9 mouse cellular contexts compared by ENCODE assay signal in genomic region chr3:38128486-38129166, GRCm38 (mm10).
A peak's percentile ranks its signal among the peaks of the same experiment; 100 is the strongest.
DNase-seq lines count a peak whose midpoint lies in the region; ATAC-seq and TF ChIP-seq lines count a peak whose summit lies in the region.
"Had no signal": no experiment of that assay in that cellular context is flagged by ENCODE, and none has a peak within 500 bp of the region (broad histone marks: within the 10 kb centered on the region; RNA-seq: fewer than 3 reads in every experiment).

No protein-coding gene starts in this region.

- peak overlapping the region; percentile 38; the same call in 1 of the 2 replicates for H3K27ac ChIP-seq in gastrocnemius, adult 2 months
- H3K27ac ChIP-seq in midbrain, embryonic 16.5 days (ENCODE audit: low read length), result no peak overlapping the region
- H3K27ac ChIP-seq in cerebellum, adult 2 months (ENCODE audit: insufficient read depth, low read length), result no peak overlapping the region
- H3K27ac ChIP-seq: macrophage had no signal

- no peaks in the 10 kb centered on the region for H3K36me3 ChIP-seq in midbrain, embryonic 16.5 days (ENCODE audit: control insufficient read depth, insufficient read depth, low read length)

- ATAC-seq in midbrain, embryonic 16.5 days, result no peak

- H3K4me1 ChIP-seq in midbrain, embryonic 16.5 days (ENCODE audit: control insufficient read depth, insufficient read depth, low read length), result no peaks in the 10 kb centered on the region
- no peaks in the 10 kb centered on the region for H3K4me1 ChIP-seq in cerebellum, adult 2 months (ENCODE audit: control insufficient read depth, insufficient read depth, low read length)

- TF ChIP-seq POLR2A in cerebellum, adult 2 months (IDR thresholded peaks at IDR 0.05; ENCODE audit: borderline replicate concordance, insufficient read depth, low read length), result no peak

- no peak overlapping the region for H3K4me3 ChIP-seq in gastrocnemius, adult 2 months
- no peak overlapping the region for H3K4me3 ChIP-seq in midbrain, embryonic 16.5 days (ENCODE audit: low read depth, low read length)
- H3K4me3 ChIP-seq in cerebellum, adult 2 months (replicated peaks; ENCODE audit: insufficient read depth, low read depth, low read length), result no peak overlapping the region

- no peak overlapping the region for H3K9ac ChIP-seq in midbrain, embryonic 16.5 days (ENCODE audit: low read depth, low read length)

- WGBS in midbrain, embryonic 16.5 days, result 86% methylated on average over 5 of the region's 5 CpGs
- WGBS in cerebellum, adult 2 months, result 78% methylated on average over 5 of the region's 5 CpGs

- no peaks in the 10 kb centered on the region for H3K9me3 ChIP-seq in midbrain, embryonic 16.5 days (replicated peaks; ENCODE audit: control insufficient read depth, low read length, poor library complexity, severe bottlenecking)

- intact Hi-C loops in gastrocnemius, adult 2 months (cut with DNase I), result no loop called here

- no peak for TF ChIP-seq CTCF in gastrocnemius, adult 2 months (IDR thresholded peaks at IDR 0.05)
- no peak for TF ChIP-seq CTCF in cerebellum, adult 2 months (IDR thresholded peaks at IDR 0.05; ENCODE audit: borderline replicate concordance, insufficient read depth, low read depth, low read length)

- H3K27me3 ChIP-seq in midbrain, embryonic 16.5 days (ENCODE audit: control insufficient read depth, insufficient read depth, low read depth, low read length), result no peaks in the 10 kb centered on the region
- no peaks in the 10 kb centered on the region for H3K27me3 ChIP-seq in cerebellum, adult 2 months (ENCODE audit: control insufficient read depth, insufficient read depth, low read length)

- peak; percentile 27 for DNase-seq in gastrocnemius, adult 2 months
- DNase-seq in gastrocnemius, postnatal 10 days, result no peak
- DNase-seq in fat pad, adult 2 months (ENCODE audit: extremely low read depth, low read depth, low spot score), result peak; percentile 72
- peak; percentile 62 for DNase-seq in kidney, postnatal 14 days
- DNase-seq in lung, postnatal 4 days, result peak; percentile 68 to 74
- no peak for DNase-seq in cerebellum, adult 2 months
- DNase-seq in left cerebral cortex, adult 9 months (ENCODE audit: low spot score in 2 of 2), result no peak

- no peak overlapping the region for H3K4me2 ChIP-seq in midbrain, embryonic 16.5 days (ENCODE audit: low read length)

Comparison
In these comparisons a context has a peak if more than half of its experiments do, and no peak if none do; other contexts are left out.
1. DNase-seq: peak in gastrocnemius, adult 2 months (single experiment), fat pad, adult 2 months (single experiment), kidney, postnatal 14 days (single experiment) and lung, postnatal 4 days (2 of 2); none in gastrocnemius, postnatal 10 days (single experiment), cerebellum, adult 2 months (0 of 2) and left cerebral cortex, adult 9 months (0 of 2).